Mouse (Mus musculus) bone marrow, adult 2 months (tissue): ENCODE results near the gene Fzr1.

Experiments
- CTCF ChIP-seq: fragments of 200-500 bp; IDR thresholded peaks from 2 replicates; pipeline ENCODE4 v1.5.1; 2011; ENCODE audit warnings: low read length, control low read depth; ENCODE audit not compliant: control insufficient read depth, insufficient read depth
- POLR2A ChIP-seq: fragments of 200-500 bp; IDR thresholded peaks from 2 replicates; pipeline ENCODE4 v1.6.1; 2011; ENCODE audit warnings: low read depth, mild to moderate bottlenecking, control low read depth, low read length, borderline replicate concordance; ENCODE audit not compliant: control insufficient read depth

GRCm38 (mm10) chr10:81410981-81411380 lies 32.7 kb upstream of the Fzr1 start:
- TF ChIP-seq CTCF (no peak), POLR2A (no peak)
